Mouse (Mus musculus) brain, embryonic 14.5 days (tissue): ENCODE measurements around the gene Scn3a.

ENCODE experiments used
- CTCF ChIP-seq: fragments of 200-500 bp; IDR thresholded peaks from 2 replicates; pipeline ENCODE4 v1.5.1; 2012; ENCODE audit warnings: inconsistent platforms, mild to moderate bottlenecking, moderate library complexity, borderline replicate concordance; ENCODE audit not compliant: insufficient read depth, insufficient read length; ENCODE audit errors: extremely low read depth
- POLR2A ChIP-seq: fragments of 200-500 bp; IDR thresholded peaks from 2 replicates; pipeline ENCODE4 v1.6.1; 2012; ENCODE audit warnings: mild to moderate bottlenecking, inconsistent platforms, borderline replicate concordance; ENCODE audit not compliant: poor library complexity, insufficient read depth, insufficient read length, severe bottlenecking; ENCODE audit errors: extremely low read depth

- TF ChIP-seq CTCF (peak; percentile 75; the same call in 1 of the 2 replicates), POLR2A (no peak)
These were observed at the start of gene Scn3a for GRCm38 (mm10) chr2:65566793-65567787.
